Mouse (Mus musculus) myocyte (in vitro differentiated cells): ENCODE measurements around the gene Srrm4.

Experiments
- E2F4 ChIP-seq: IDR thresholded peaks from one replicate; pipeline ENCODE4 v1.6.1; 2011; ENCODE audit warnings: mild to moderate bottlenecking, control low read depth, moderate library complexity; ENCODE audit not compliant: insufficient read depth
- MYOG ChIP-seq, 3 experiments: IDR thresholded peaks; one replicate each; pipeline ENCODE4 v1.6.1; 2011; ENCODE audit warnings: control low read depth in 2 of 3, low read depth in 2 of 3, mild to moderate bottlenecking in 2 of 3; ENCODE audit not compliant: insufficient read length in 2 of 3, control insufficient read depth in 1 of 3, insufficient read depth in 1 of 3
- POLR2A ChIP-seq: IDR thresholded peaks from one replicate; pipeline ENCODE4 v1.6.1; 2011; ENCODE audit warnings: low read depth, mild to moderate bottlenecking, control low read depth, moderate library complexity; ENCODE audit not compliant: insufficient read length
- POLR2AphosphoS2 ChIP-seq: IDR thresholded peaks from one replicate; pipeline ENCODE4 v1.6.1; 2011; ENCODE audit warnings: low read depth, control low read depth; ENCODE audit not compliant: insufficient read length
- REST ChIP-seq: IDR thresholded peaks from one replicate; pipeline ENCODE4 v1.6.1; 2011; ENCODE audit warnings: mild to moderate bottlenecking, control low read depth, moderate library complexity; ENCODE audit not compliant: insufficient read depth, insufficient read length
- SRF ChIP-seq: IDR thresholded peaks from one replicate; pipeline ENCODE4 v1.6.1; 2011; ENCODE audit warnings: low read depth; ENCODE audit not compliant: control insufficient read depth, insufficient read length
- TCF12 ChIP-seq: IDR thresholded peaks from one replicate; pipeline ENCODE4 v1.6.1; 2011; ENCODE audit warnings: mild to moderate bottlenecking, control low read depth; ENCODE audit not compliant: poor library complexity, insufficient read depth, severe bottlenecking

GRCm38 (mm10) chr5:116478607-116479371, 112.8 kb downstream of the Srrm4 start:
- TF ChIP-seq POLR2AphosphoS2 = no peak
- TF ChIP-seq TCF12 = no peak
- TF ChIP-seq POLR2A = no peak
- TF ChIP-seq SRF = no peak
- no peak for TF ChIP-seq E2F4
- TF ChIP-seq REST = no peak
- TF ChIP-seq MYOG (IDR thresholded peaks at IDR 0.05; ENCODE audit: control insufficient read depth in 1 of 3, insufficient read depth in 1 of 3, insufficient read length in 2 of 3, low read depth in 2 of 3) = no peak
